8 mouse cellular contexts compared by ENCODE assay signal in the genomic region with DNA sequence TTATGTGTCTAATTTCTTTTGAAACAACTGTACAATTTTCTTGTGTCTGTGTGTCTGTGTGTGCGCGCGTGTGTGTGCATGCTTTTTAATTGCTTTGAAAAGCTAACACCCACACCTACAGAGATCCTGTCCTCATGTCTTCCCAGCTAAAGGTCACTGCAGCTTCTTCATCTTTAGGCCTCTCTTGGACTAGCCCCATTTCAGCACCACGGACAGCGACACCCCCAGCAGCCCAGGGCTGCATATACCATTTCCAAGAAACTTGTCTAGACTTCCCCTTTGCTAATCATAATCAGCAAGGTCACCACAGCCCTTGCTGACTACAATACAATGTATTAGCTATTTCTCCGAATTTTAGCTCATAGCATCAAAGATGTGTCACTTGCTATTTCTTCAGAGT. TPM values are rescaled to one million over a fixed set of nuclear protein-coding genes. Genes with fewer than 3 reads are reported as not detected.
DNase-seq lines count a peak whose midpoint lies in the region; ATAC-seq lines count a peak whose summit lies in the region.

No protein-coding gene starts in this region.

- 23% methylated on average over 6 of the region's 6 CpGs for WGBS in heart, embryonic 11.5 days (ENCODE audit: insufficient replicate concordance)
- 36% methylated on average over 6 of the region's 6 CpGs for WGBS in limb, embryonic 11.5 days
- 37% methylated on average over 6 of the region's 6 CpGs for WGBS in midbrain, embryonic 15.5 days

- intact Hi-C loops in heart, postnatal 14 days (cut with DNase I) = no loop called here

- no peak overlapping the region for H3K27ac ChIP-seq in heart, embryonic 11.5 days (ENCODE audit: low read depth, low read length)
- H3K27ac ChIP-seq in limb, embryonic 11.5 days (replicated peaks; ENCODE audit: low read depth, low read length) = no peak overlapping the region
- no peak overlapping the region for H3K27ac ChIP-seq in midbrain, embryonic 15.5 days

- peak; percentile 78 for DNase-seq in heart, adult 11 months
- peak; percentile 65 for DNase-seq in ZHBTc4 (ENCODE audit: low read depth, low spot score)
- DNase-seq in embryo, embryonic 11 days = peak; percentile 86
- peak; percentile 64 to 79 for DNase-seq in heart, postnatal 14 days
- peak; percentile 89 for DNase-seq in limb, embryonic 11.5 days (ENCODE audit: low spot score)
- peak; percentile 11 to 14 for DNase-seq in thymus, postnatal 36 days

- H3K36me3 ChIP-seq in heart, embryonic 11.5 days (ENCODE audit: control insufficient read depth, insufficient read depth, low read length) = no peaks in the 10 kb centered on the region
- H3K36me3 ChIP-seq in limb, embryonic 11.5 days (ENCODE audit: control insufficient read depth, insufficient read depth, low read length) = no peaks in the 10 kb centered on the region
- H3K36me3 ChIP-seq in midbrain, embryonic 15.5 days (replicated peaks) = no peaks in the 10 kb centered on the region

- no peaks in the 10 kb centered on the region for H3K9me3 ChIP-seq in heart, embryonic 11.5 days (replicated peaks; ENCODE audit: control insufficient read depth, low read length)
- H3K9me3 ChIP-seq in limb, embryonic 11.5 days (ENCODE audit: control insufficient read depth, low read length) = no peaks in the 10 kb centered on the region
- H3K9me3 ChIP-seq in midbrain, embryonic 15.5 days = no peaks in the 10 kb centered on the region

- ATAC-seq in heart, embryonic 11.5 days (replicated peaks; ENCODE audit: insufficient number of reproducible peaks, low FRiP score, low TSS enrichment) = no peak
- no peak for ATAC-seq in limb, embryonic 11.5 days (ENCODE audit: insufficient number of reproducible peaks, low FRiP score, low TSS enrichment, low read depth)
- ATAC-seq in midbrain, embryonic 15.5 days (replicated peaks) = no peak

- no peak overlapping the region for H3K4me2 ChIP-seq in heart, embryonic 11.5 days
- H3K4me2 ChIP-seq in limb, embryonic 11.5 days (ENCODE audit: low read depth, severe bottlenecking) = no peak overlapping the region
- H3K4me2 ChIP-seq in midbrain, embryonic 15.5 days = peak overlapping the region; percentile 95

- peaks cover 38% of the 10 kb centered on the region for H3K27me3 ChIP-seq in heart, embryonic 11.5 days (ENCODE audit: control insufficient read depth, insufficient read depth, low read length)
- H3K27me3 ChIP-seq in limb, embryonic 11.5 days (ENCODE audit: control insufficient read depth, insufficient read depth, low read length) = peaks cover 40% of the 10 kb centered on the region
- no peaks in the 10 kb centered on the region for H3K27me3 ChIP-seq in midbrain, embryonic 15.5 days (replicated peaks)

- peaks cover 12% of the 10 kb centered on the region; the same call in 1 of the 2 replicates for H3K4me1 ChIP-seq in heart, embryonic 11.5 days (ENCODE audit: control insufficient read depth, insufficient read depth, low read length)
- peaks cover 8% of the 10 kb centered on the region; the same call in 1 of the 2 replicates for H3K4me1 ChIP-seq in limb, embryonic 11.5 days (ENCODE audit: control insufficient read depth, insufficient read depth, low read length)
- H3K4me1 ChIP-seq in midbrain, embryonic 15.5 days = peaks cover 26% of the 10 kb centered on the region

- no peak overlapping the region for H3K4me3 ChIP-seq in heart, embryonic 11.5 days (ENCODE audit: low read depth, low read length)
- H3K4me3 ChIP-seq in limb, embryonic 11.5 days (ENCODE audit: low read depth, low read length) = no peak overlapping the region
- H3K4me3 ChIP-seq in midbrain, embryonic 15.5 days = peak overlapping the region; percentile 73

- H3K9ac ChIP-seq in heart, embryonic 11.5 days (ENCODE audit: low read depth, low read length) = no peak overlapping the region
- no peak overlapping the region for H3K9ac ChIP-seq in limb, embryonic 11.5 days (ENCODE audit: low read length)
- 0 out of 2 replicates have a peak overlapping the region, but pooled peaks have one; percentile 14 for H3K9ac ChIP-seq in midbrain, embryonic 15.5 days

RNA-seq across cellular contexts. Expression of a gene that starts 1.9 kb away (rescaled TPM):
- polyA plus RNA-seq in heart, embryonic 11.5 days (2014; fragmentation: Nextera tagmentation; extraction: Ambion mirVana) = 0.49 and 0.59 TPM in 2 replicates
- total RNA-seq in heart, postnatal 14 days (2021) = not detected
- polyA plus RNA-seq in limb, embryonic 11.5 days (2014; fragmentation: Nextera tagmentation; extraction: Ambion mirVana) = 0.15 and 0.33 TPM in 2 replicates
- 32.8 and 34.1 TPM in 2 replicates for polyA plus RNA-seq in midbrain, embryonic 15.5 days (2015; fragmentation: Nextera tagmentation; extraction: Ambion mirVana)

Comparison
In these comparisons a context has a peak if more than half of its experiments do, and no peak if none do; other contexts are left out.
1. DNase-seq: peak in every context shown above with its lines; median percentile 89 in limb, embryonic 11.5 days; 86 in embryo, embryonic 11 days; 78 in heart, adult 11 months; 72 in heart, postnatal 14 days; 65 in ZHBTc4; 12 in thymus, postnatal 36 days.
2. RNA of a gene that starts 1.9 kb away (polyA plus RNA-seq): 32.8 to 34.1 TPM in midbrain, embryonic 15.5 days; 0.49 to 0.59 TPM in heart, embryonic 11.5 days and 0.15 to 0.33 TPM in limb, embryonic 11.5 days; every median in the first group is over 10 times any median in the second.